Comparison of ENCODE assay signal across 17 mouse cellular contexts in the genomic region with DNA sequence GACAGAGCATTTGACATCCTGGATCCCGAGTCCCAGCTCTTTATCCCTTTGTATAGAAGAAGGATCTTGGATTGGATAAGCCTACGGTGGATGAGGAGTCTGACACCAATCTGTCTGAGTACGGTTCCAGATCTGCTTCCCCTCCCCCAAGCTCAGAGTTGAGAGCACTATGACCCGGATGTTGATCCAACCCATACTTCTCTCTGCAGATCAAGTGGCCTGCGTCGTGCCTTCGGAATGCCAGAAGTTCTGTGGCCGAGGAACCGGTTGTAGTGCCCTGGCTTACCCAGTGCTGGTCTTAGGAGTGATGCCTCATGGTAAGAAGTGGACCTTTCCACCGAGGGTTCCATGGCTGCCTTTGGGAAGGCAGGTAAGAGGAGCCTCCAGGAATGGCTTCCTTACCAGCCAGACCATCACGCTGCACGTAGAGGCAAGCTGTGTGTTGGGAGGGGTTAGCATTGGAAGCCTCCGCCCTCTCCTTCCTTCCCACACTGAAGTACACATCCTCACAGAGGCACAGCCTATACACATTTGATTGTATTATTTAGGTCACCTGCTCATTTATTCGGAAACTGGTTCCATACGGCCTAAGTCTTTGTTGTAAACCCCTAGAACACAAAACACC. TPM values are rescaled to one million over a fixed set of nuclear protein-coding genes. Genes with fewer than 3 reads are reported as not detected.
"Had no signal": no experiment of that assay in that cellular context is flagged by ENCODE, and none has a peak within 500 bp of the region (broad histone marks: within the 10 kb centered on the region; RNA-seq: fewer than 3 reads in every experiment).

No protein-coding gene starts in this region.

- H3K9me3 ChIP-seq: limb, embryonic 10.5 days; liver, embryonic 15.5 days; midbrain, embryonic 13.5 days had no signal

- H3K27ac ChIP-seq: left cerebral cortex, adult 2 months; limb, embryonic 10.5 days; liver, embryonic 15.5 days; midbrain, embryonic 13.5 days; stomach, postnatal 0 days had no signal

- H3K9ac ChIP-seq: liver, embryonic 15.5 days; midbrain, embryonic 13.5 days had no signal

- H3K4me2 ChIP-seq: liver, embryonic 11.5 days; liver, embryonic 15.5 days; midbrain, embryonic 13.5 days had no signal

- H3K4me3 ChIP-seq: left cerebral cortex, adult 2 months; limb, embryonic 10.5 days; liver, embryonic 15.5 days; midbrain, embryonic 13.5 days had no signal

- ATAC-seq: midbrain, embryonic 13.5 days had no signal

- H3K4me1 ChIP-seq: limb, embryonic 10.5 days; liver, embryonic 15.5 days; midbrain, embryonic 13.5 days had no signal

- H3K27me3 ChIP-seq: liver, embryonic 15.5 days; midbrain, embryonic 13.5 days had no signal

- H3K36me3 ChIP-seq: limb, embryonic 10.5 days; liver, embryonic 15.5 days; midbrain, embryonic 13.5 days had no signal

- DNase-seq: kidney, adult 9 months; kidney, postnatal 10 days; kidney, postnatal 4 days; lung, adult 2 months; lung, postnatal 14 days; thymus, postnatal 4 days had no signal

RNA-seq across cellular contexts. Expression of a gene that starts 39.4 kb away (rescaled TPM):
- total RNA-seq: left cerebral cortex, adult 2 months; left cerebral cortex, postnatal 14 days; midbrain, postnatal 0 days had no signal
- polyA plus RNA-seq: limb, embryonic 10.5 days; midbrain, postnatal 0 days; stomach, postnatal 0 days had no signal

RNA-seq across cellular contexts. Expression of a gene that starts 50.9 kb away (rescaled TPM):
- total RNA-seq: layer of hippocampus, adult 8-10 months; layer of hippocampus, postnatal 25 days; left cerebral cortex, adult 2 months; left cerebral cortex, postnatal 14 days; megakaryocyte progenitor cell, adult 5-6 weeks; midbrain, postnatal 0 days had no signal

RNA-seq across cellular contexts. Expression of a gene that starts 53.3 kb away (rescaled TPM):
- total RNA-seq: left cerebral cortex, postnatal 14 days; megakaryocyte progenitor cell, adult 5-6 weeks had no signal
